8 mouse cellular contexts compared by ENCODE assay signal in the genomic region with DNA sequence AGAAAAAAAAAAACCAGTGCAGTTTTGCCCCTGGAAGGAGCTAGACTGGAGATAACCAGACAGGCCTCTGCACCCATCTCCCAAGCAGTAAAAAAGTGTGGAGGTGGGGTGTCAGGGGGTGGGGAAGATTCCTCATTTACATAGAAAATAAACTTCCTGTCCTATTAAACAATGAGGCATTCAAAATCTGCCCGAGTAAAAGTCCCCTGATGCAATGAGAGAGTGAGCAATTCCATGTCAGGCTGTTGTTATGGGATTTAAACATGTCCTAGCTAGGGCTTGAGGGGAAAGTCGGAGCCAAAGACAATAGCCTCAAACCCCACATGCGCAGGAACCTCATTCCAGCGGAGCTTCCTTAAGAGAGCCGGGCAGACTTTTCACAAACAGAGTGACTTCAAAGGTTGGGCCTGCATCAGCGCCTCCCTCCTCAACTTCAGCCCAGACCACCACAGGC. TPM values are rescaled to one million over a fixed set of nuclear protein-coding genes. Genes with fewer than 3 reads are reported as not detected.
DNase-seq lines count a peak whose midpoint lies in the region; ATAC-seq and TF ChIP-seq lines count a peak whose summit lies in the region.

No protein-coding gene starts in this region.

- no peaks in the 10 kb centered on the region for H3K27me3 ChIP-seq in intestine, postnatal 0 days (replicated peaks; ENCODE audit: control insufficient read depth, insufficient read depth, low read length)

- no peak overlapping the region for H3K4me3 ChIP-seq in gastrocnemius, adult 2 months
- no peak overlapping the region for H3K4me3 ChIP-seq in brown adipose tissue, adult 24 weeks (ENCODE audit: insufficient read depth, low read depth, low read length)
- H3K4me3 ChIP-seq in intestine, postnatal 0 days (ENCODE audit: low read depth, low read length) = no peak overlapping the region

- H3K4me2 ChIP-seq in intestine, postnatal 0 days (replicated peaks; ENCODE audit: low read depth) = 0 out of 2 replicates have a peak overlapping the region, but pooled peaks have one; percentile 13

- peaks cover 3% of the 10 kb centered on the region; the same call in 1 of the 2 replicates for H3K4me1 ChIP-seq in brown adipose tissue, adult 24 weeks (ENCODE audit: control insufficient read depth, insufficient read depth, insufficient read length, low read length)
- H3K4me1 ChIP-seq in intestine, postnatal 0 days (replicated peaks; ENCODE audit: control insufficient read depth, insufficient read depth, low read length) = no peaks in the 10 kb centered on the region

- ATAC-seq in intestine, postnatal 0 days = no peak

- no peaks in the 10 kb centered on the region for H3K36me3 ChIP-seq in intestine, postnatal 0 days (ENCODE audit: control insufficient read depth, insufficient read depth)

- no peak for DNase-seq in gastrocnemius, adult 2 months
- DNase-seq in gastrocnemius, postnatal 36 days = no peak
- peak; percentile 87 for DNase-seq in 3T3-L1 (ENCODE audit: low read depth, low spot score)
- no peak for DNase-seq in thymus, postnatal 36 days
- no peak for DNase-seq in right cerebral cortex, postnatal 10 days (ENCODE audit: low spot score in 2 of 2)
- no peak for DNase-seq in gastrocnemius, postnatal 25 days

- no peaks in the 10 kb centered on the region for H3K9me3 ChIP-seq in intestine, postnatal 0 days (ENCODE audit: control insufficient read depth)

- H3K9ac ChIP-seq in intestine, postnatal 0 days (ENCODE audit: low read depth, low read length) = no peak overlapping the region

- H3K27ac ChIP-seq in gastrocnemius, adult 2 months = peak overlapping the region; percentile 71
- peak overlapping the region; percentile 52; the same call in 1 of the 2 replicates for H3K27ac ChIP-seq in brown adipose tissue, adult 24 weeks (replicated peaks; ENCODE audit: low read depth, low read length)
- H3K27ac ChIP-seq in intestine, postnatal 0 days (ENCODE audit: low read depth, low read length) = no peak overlapping the region

- TF ChIP-seq CTCF in gastrocnemius, adult 2 months (IDR thresholded peaks at IDR 0.05) = no peak
- no peak for TF ChIP-seq CTCF in intestine, postnatal 0 days (IDR thresholded peaks at IDR 0.05; ENCODE audit: low read depth)

- WGBS in intestine, postnatal 0 days = 26% methylated on average over 6 of the region's 6 CpGs

- intact Hi-C loops in gastrocnemius, adult 2 months (cut with DNase I) = no loop called here
- intact Hi-C loops in gastrocnemius, postnatal 36 days (cut with DNase I) = no loop called here

RNA-seq across cellular contexts. Expression of a gene that starts 50.7 kb away (rescaled TPM):
- under 1 TPM; 0.17 to 0.23 TPM for total RNA-seq in gastrocnemius, adult 2 months (2021)
- total RNA-seq in gastrocnemius, postnatal 36 days (2021) = under 1 TPM; 0.13 to 0.52 TPM
- 0.36 TPM in 1 of 2 replicates, not detected in the other for polyA plus RNA-seq in brown adipose tissue, adult 24 weeks (2012; ENCODE audit: insufficient read depth, insufficient read length, missing spikeins)
- 0.92 and 1.2 TPM in 2 replicates for polyA plus RNA-seq in intestine, postnatal 0 days (2015; fragmentation: Nextera tagmentation; extraction: Ambion mirVana)
- under 1 TPM; 0.26 to 0.43 TPM for total RNA-seq in gastrocnemius, postnatal 25 days (2021)
